Mouse (Mus musculus) G1E (cell line): ENCODE results near the gene Ppp2r5c.

Source experiments
- CTCF ChIP-seq: IDR thresholded peaks from 2 replicates; pipeline ENCODE4 v1.5.1; 2012; ENCODE audit warnings: low read depth, low read length, inconsistent platforms, mixed read lengths
- TAL1 ChIP-seq: conservative IDR thresholded peaks from 2 replicates; pipeline ENCODE4 v1.6.1; 2012; ENCODE audit warnings: low read depth, low read length, inconsistent platforms, mixed read lengths

DNA sequence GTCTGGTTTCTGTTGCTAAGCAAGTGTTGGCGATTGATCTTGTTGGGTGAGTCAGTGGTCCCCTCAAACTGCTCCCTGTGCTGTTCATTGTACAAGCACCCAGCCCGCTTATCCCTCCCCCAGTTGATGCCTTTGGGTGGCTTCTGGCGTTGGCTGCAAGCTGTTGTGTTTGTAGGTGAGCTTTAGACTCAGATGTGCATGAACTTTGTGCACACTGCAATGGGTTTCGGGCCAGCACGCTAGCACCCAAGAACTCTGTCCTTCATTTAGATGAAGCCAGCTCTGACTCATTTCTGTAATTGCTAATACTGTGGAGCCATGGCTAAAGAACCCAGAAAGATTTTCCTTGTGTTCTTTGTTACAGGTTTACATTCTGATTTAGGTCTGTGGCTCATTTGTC, 88.4 kb downstream of the Ppp2r5c start:
- TF ChIP-seq CTCF (no peak), TAL1 (no peak)
